Mouse (Mus musculus) forebrain, postnatal 0 days (tissue): ENCODE measurements around the gene Ass1. TPM values are rescaled to one million over a fixed set of nuclear protein-coding genes. Genes with fewer than 3 reads are reported as not detected.

ENCODE experiments used
- ATAC-seq: fragments of 200-750 bp; cut with Nextera tagmentation; 2 replicates; pipeline ENCODE4 v1.8.0; 2017; ENCODE audit warnings: mild to moderate bottlenecking, moderate library complexity
- DNase-seq: peaks from one replicate; pipeline ENCODE4 v3.0.0-alpha.2; 2015
- H3K27ac ChIP-seq: fragments of 300-500 bp; sonication (generic); 2 replicates; pipeline ENCODE4 v1.5.1; 2014; ENCODE audit warnings: low read depth, mild to moderate bottlenecking, antibody characterized with exemption, low read length, moderate library complexity, mixed read lengths
- H3K27me3 ChIP-seq: fragments of 300-500 bp; sonication (generic); 2 replicates; pipeline ENCODE4 v1.6.1; 2014; ENCODE audit warnings: mild to moderate bottlenecking, low read length, mixed read lengths; ENCODE audit not compliant: insufficient read depth
- H3K36me3 ChIP-seq: fragments of 300-500 bp; sonication (generic); 2 replicates; pipeline ENCODE4 v1.6.1; 2014; ENCODE audit warnings: mild to moderate bottlenecking, moderate library complexity; ENCODE audit not compliant: insufficient read depth
- H3K4me1 ChIP-seq: fragments of 300-500 bp; sonication (generic); 2 replicates; pipeline ENCODE4 v1.6.1; 2014; ENCODE audit warnings: antibody characterized with exemption; ENCODE audit not compliant: insufficient read depth
- H3K4me2 ChIP-seq: fragments of 300-500 bp; sonication (generic); 2 replicates; pipeline ENCODE4 v1.6.1; 2014; ENCODE audit warnings: low read depth, mild to moderate bottlenecking, moderate library complexity
- H3K4me3 ChIP-seq: fragments of 300-500 bp; sonication (generic); 2 replicates; pipeline ENCODE4 v1.5.1; 2014; ENCODE audit warnings: low read depth, low read length, mixed read lengths
- H3K9ac ChIP-seq: fragments of 300-500 bp; sonication (generic); 2 replicates; pipeline ENCODE4 v1.6.1; 2014; ENCODE audit warnings: mild to moderate bottlenecking
- H3K9me3 ChIP-seq: fragments of 300-500 bp; sonication (generic); 2 replicates; pipeline ENCODE4 v1.6.1; 2016; ENCODE audit warnings: low read length
- CTCF ChIP-seq: sonication (generic); IDR thresholded peaks from 2 replicates; pipeline ENCODE4 v1.5.1; 2016; ENCODE audit warnings: antibody characterized with exemption, control low read depth, low read depth
- WGBS: fragments of 180-500 bp; shearing (Covaris S2); extraction: QIAGEN DNeasy Blood & Tissue Kit; methylation state at CpG from one replicate; pipeline ENCODE4 v1.1.7; 2014; 5-methylcytosine and 5-hydroxymethylcytosine counted together
- polyA plus RNA-seq: library from polyadenylated mRNA; unstranded; fragments of >200 nt; fragmentation: Nextera tagmentation; extraction: Ambion mirVana; gene quantifications from 2 replicates; pipeline ENCODE4 v1.2.1, GENCODE M21; 2015
- total RNA-seq: library from RNA; depleted of rRNA; stranded (reverse); fragments of >200 nt; gene quantifications from 2 replicates; pipeline ENCODE4 v1.2.3, GENCODE M21; 2014

The Ass1 gene
- total and polyA plus RNA-seq, 2 experiments from 2014 or later, result 16.2 to 17.9 TPM

- Histone ChIP-seq H3K4me1 (peaks cover 15% of the 10 kb centered on the region; the same call in 1 of the 2 replicates), H3K4me2 (no peak overlapping the region), H3K27ac (no peak overlapping the region), H3K27me3 (peaks cover 25% of the 10 kb centered on the region), H3K36me3 (no peaks in the 10 kb centered on the region), H3K9ac (no peak overlapping the region), H3K9me3 (no peaks in the 10 kb centered on the region), H3K4me3 (no peak overlapping the region)
- DNase-seq (no peak), ATAC-seq (no peak)
- no peak for TF ChIP-seq CTCF
- 30% methylated on average over 7 of the region's 7 CpGs for WGBS
Observed at GRCm38 (mm10) chr2:31497113-31497512, 27.1 kb downstream of the Ass1 start.

DNA sequence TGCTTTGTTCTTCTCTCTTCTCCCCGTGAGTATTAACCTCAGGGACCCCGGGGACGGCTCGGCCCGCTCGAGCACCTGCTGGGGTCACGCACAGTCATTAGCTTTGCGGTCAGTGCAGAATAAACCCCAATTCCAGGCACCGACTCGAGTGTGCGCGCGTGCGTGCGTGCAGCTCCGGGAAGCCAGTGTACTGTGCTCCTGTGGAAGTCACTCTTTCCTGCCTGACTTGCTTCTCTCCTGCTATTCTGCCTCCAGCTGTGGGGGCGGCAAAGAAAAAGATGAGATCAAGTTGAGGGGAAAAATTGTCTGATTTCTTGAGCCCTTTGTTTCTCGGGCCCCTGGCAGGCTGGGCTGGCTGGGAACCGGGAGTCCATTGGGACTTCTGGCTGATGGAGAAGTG is 27.6 kb downstream of the Ass1 start:
- Histone ChIP-seq H3K9ac (no peak overlapping the region), H3K9me3 (no peaks in the 10 kb centered on the region), H3K4me1 (peaks cover 15% of the 10 kb centered on the region; the same call in 1 of the 2 replicates), H3K4me2 (no peak overlapping the region), H3K4me3 (no peak overlapping the region), H3K36me3 (no peaks in the 10 kb centered on the region), H3K27me3 (peaks cover 28% of the 10 kb centered on the region), H3K27ac (no peak overlapping the region)
- 53% methylated on average over 19 of the region's 19 CpGs for WGBS
- DNase-seq (no peak), ATAC-seq (no peak)
- no peak for TF ChIP-seq CTCF

- ATAC-seq, result peak; percentile 56
- peak overlapping the region; percentile 5; the same call in 1 of the 2 replicates for H3K4me2 ChIP-seq
- no peaks in the 10 kb centered on the region for H3K9me3 ChIP-seq
- 13% methylated on average over 21 of the region's 21 CpGs for WGBS
- H3K36me3 ChIP-seq, result no peaks in the 10 kb centered on the region
- H3K4me1 ChIP-seq, result peaks cover 14% of the 10 kb centered on the region; the same call in 1 of the 2 replicates
- no peak overlapping the region for H3K9ac ChIP-seq
- TF ChIP-seq CTCF, result no peak
- peaks cover 41% of the 10 kb centered on the region for H3K27me3 ChIP-seq
- no peak overlapping the region for H3K4me3 ChIP-seq
- no peak overlapping the region for H3K27ac ChIP-seq
- DNase-seq, result no peak
Observed at GRCm38 (mm10) chr2:31499327-31500291, 29.6 kb downstream of the Ass1 start.

DNA sequence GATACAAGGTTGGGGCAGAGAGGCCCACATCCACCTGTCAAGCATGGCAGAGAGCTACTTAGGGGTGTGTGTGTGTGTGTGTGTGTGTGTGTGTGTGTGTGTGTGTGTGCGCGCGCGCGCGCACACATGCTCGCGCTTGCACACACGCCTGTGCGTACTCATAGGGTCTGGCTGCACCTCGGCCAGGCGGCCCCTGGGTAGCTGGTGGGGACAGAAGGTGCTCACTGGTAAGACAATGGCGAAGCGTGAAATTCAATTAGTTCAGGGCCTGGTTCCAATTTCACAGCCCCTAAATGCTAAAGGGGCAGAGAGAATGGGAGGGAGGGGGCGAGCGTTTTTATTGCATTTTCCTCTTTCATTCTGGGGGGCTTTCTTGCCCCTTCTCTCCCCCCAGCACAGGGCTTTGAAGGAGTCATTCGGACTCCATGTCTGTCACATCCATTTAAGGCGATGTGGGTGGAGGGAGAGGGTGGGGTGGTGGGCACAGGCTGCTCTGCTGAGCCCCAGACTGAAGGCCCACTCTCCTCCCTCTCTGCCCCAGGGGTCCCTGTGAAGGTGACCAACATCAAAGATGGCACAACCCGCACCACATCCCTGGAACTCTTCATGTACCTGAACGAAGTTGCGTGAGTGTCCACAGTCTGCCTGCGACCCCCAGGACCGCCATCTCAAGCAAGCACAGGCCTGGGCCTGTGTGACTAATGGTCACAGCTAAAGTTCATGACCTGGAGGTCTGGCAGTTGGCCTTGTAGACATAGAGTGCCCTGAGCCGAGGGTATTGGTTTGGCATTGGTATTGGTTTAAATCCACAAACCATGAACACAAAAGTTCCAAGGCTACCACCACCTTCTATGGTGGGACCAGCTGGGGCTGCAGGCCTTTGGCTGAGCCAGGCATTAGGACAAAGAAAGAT is 30.5 kb downstream of the Ass1 start:
- no peak for DNase-seq
- WGBS, result 43% methylated on average over 24 of the region's 24 CpGs
- Histone ChIP-seq H3K4me2 (peak overlapping the region; percentile 5; the same call in 1 of the 2 replicates), H3K9me3 (no peaks in the 10 kb centered on the region), H3K4me3 (no peak overlapping the region), H3K27ac (no peak overlapping the region), H3K36me3 (no peaks in the 10 kb centered on the region), H3K9ac (no peak overlapping the region), H3K27me3 (peaks cover 41% of the 10 kb centered on the region), H3K4me1 (peaks cover 15% of the 10 kb centered on the region)
- no peak for TF ChIP-seq CTCF
- no peak for ATAC-seq

GRCm38 (mm10) chr2:31501448-31502130 is 31.6 kb downstream of the Ass1 start:
- Histone ChIP-seq H3K4me1 (peaks cover 8% of the 10 kb centered on the region), H3K27me3 (peaks cover 38% of the 10 kb centered on the region), H3K4me3 (no peak overlapping the region), H3K9ac (no peak overlapping the region), H3K9me3 (no peaks in the 10 kb centered on the region), H3K36me3 (no peaks in the 10 kb centered on the region), H3K4me2 (no peak overlapping the region), H3K27ac (no peak overlapping the region)
- DNase-seq (no peak), ATAC-seq (no peak)
- WGBS, result 51% methylated on average over 20 of the region's 20 CpGs
- TF ChIP-seq CTCF, result peak; percentile 29; the same call in 1 of the 2 replicates

DNA sequence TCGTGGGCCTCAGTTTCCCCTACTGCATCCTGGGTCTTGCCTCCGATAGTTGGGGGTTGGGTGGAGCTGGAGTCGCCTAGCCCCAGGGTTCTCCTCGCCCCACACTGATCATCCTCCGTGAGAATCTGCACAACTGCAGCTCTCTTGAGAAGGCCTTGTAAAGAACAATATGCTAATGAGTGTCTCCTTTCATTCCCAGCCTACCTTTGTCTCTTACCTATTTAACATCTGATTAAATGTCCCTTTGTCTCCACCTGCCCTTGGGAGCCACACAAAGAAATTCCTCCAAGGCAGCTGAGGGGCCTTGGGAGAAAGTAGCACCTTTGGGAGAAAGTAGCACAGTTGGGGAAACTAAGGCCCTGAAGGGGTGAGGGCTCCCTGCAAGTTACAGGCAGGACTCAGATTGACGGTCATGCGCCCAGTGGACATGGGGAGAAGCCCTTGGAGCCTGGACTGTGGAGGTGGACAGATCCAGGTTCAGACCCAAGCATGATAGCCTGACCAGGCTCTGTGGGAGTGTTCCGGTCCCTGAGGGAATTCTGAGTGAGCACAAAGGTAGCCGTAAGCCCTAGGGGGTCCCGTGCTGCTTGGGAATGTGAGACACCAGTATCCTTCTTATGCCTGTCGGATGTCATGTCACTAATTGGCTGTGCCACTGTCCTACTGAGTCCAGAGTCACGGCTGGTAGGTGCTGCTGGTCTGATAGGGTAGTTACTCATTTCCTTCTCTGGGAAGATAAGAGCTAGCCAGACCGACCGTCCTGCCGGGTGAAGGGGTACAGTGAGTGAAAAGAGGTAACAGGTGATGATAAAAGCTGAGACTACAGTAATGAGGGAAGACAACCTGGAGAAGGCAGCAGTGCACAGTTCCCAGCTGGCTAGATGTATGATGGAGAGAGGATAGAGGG is 32.9 kb downstream of the Ass1 start:
- Histone ChIP-seq H3K9ac (no peak overlapping the region), H3K4me2 (no peak overlapping the region), H3K4me3 (no peak overlapping the region), H3K36me3 (no peaks in the 10 kb centered on the region), H3K27me3 (peaks cover 38% of the 10 kb centered on the region), H3K4me1 (peaks cover 8% of the 10 kb centered on the region), H3K27ac (no peak overlapping the region), H3K9me3 (no peaks in the 10 kb centered on the region)
- ATAC-seq, result no peak
- no peak for DNase-seq
- WGBS, result 53% methylated on average over 15 of the region's 15 CpGs
- TF ChIP-seq CTCF, result no peak
